Mouse (Mus musculus) cerebellum, postnatal 25 days (tissue): ENCODE results near the gene Pgap1.

Source experiments
- DNase-seq, 2 experiments: peaks; one replicate each; pipeline ENCODE4 v3.0.0; 2021; ENCODE audit warnings: mixed read lengths in 2 of 2

Gene Pgap1

GRCm38 (mm10) chr1:54557301-54558229, at the start of gene Pgap1:
Pgap1 (minus strand) TSS chr1:54557684.
- DNase-seq = peak; percentile 94 to 96

- no peak for DNase-seq
Observed at GRCm38 (mm10) chr1:54606936-54607335, 49.5 kb upstream of the Pgap1 start.

GRCm38 (mm10) chr1:54601692-54602091, 44.2 kb upstream of the Pgap1 start:
- no peak for DNase-seq

GRCm38 (mm10) chr1:54600275-54600674, 42.8 kb upstream of the Pgap1 start:
- no peak for DNase-seq

GRCm38 (mm10) chr1:54597594-54598217, 40.2 kb upstream of the Pgap1 start:
- DNase-seq = no peak

- no peak for DNase-seq
Observed at GRCm38 (mm10) chr1:54596151-54596550, 38.7 kb upstream of the Pgap1 start.

GRCm38 (mm10) chr1:54587076-54587475, 29.6 kb upstream of the Pgap1 start:
- no peak for DNase-seq

GRCm38 (mm10) chr1:54585971-54586555, 28.6 kb upstream of the Pgap1 start:
- no peak for DNase-seq

- no peak for DNase-seq
Observed at GRCm38 (mm10) chr1:54585278-54585846, 27.9 kb upstream of the Pgap1 start.

GRCm38 (mm10) chr1:54584588-54585277, 27.2 kb upstream of the Pgap1 start:
- no peak for DNase-seq

- DNase-seq = no peak
Observed at GRCm38 (mm10) chr1:54578358-54579184, 21.1 kb upstream of the Pgap1 start.

- no peak for DNase-seq
Observed at GRCm38 (mm10) chr1:54569102-54569501, 11.6 kb upstream of the Pgap1 start.

GRCm38 (mm10) chr1:54563923-54564322, 6.4 kb upstream of the Pgap1 start:
- DNase-seq = no peak

- peak in 1 of 2 experiments; percentile 18 for DNase-seq
Observed at GRCm38 (mm10) chr1:54556586-54557221, 780 bp downstream of the Pgap1 start.

- peak in 1 of 2 experiments; percentile 17 for DNase-seq
Observed at GRCm38 (mm10) chr1:54555364-54556140, 1.9 kb downstream of the Pgap1 start.

GRCm38 (mm10) chr1:54552621-54553020, 4.9 kb downstream of the Pgap1 start:
- DNase-seq = no peak

- DNase-seq = no peak
Observed at GRCm38 (mm10) chr1:54545200-54545599, 12.3 kb downstream of the Pgap1 start.

GRCm38 (mm10) chr1:54542920-54543319, 14.6 kb downstream of the Pgap1 start:
- DNase-seq = no peak

GRCm38 (mm10) chr1:54531170-54531569, 26.3 kb downstream of the Pgap1 start:
- no peak for DNase-seq

- DNase-seq = no peak
Observed at GRCm38 (mm10) chr1:54523717-54524116, 33.8 kb downstream of the Pgap1 start.
